Mouse (Mus musculus): Measurements from ENCODE around the gene Enc1. TPM values are rescaled to one million over a fixed set of nuclear protein-coding genes. Genes with fewer than 3 reads are reported as not detected.

Enc1 gene
- polyA plus RNA-seq, 1 experiment, result 8.5 TPM

DNA sequence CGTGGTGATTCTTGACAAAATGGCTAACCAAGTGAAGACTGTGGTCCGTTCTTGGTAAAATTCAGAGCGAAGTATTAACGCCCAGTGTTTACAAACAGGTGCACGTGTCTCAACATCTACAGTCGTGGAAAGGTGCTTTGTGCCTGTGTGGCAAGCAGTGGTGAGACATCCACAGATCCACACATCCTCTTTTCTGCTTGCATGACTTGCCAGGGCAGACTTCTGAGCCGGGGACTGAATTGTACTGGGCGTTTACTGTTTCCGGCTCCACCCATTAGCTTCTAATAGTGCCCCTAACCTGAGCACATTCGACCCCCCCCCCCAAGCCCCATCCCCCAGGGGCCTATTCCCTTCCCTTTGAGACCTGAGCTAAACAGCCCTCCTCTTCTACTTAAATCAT is 34.6 kb downstream of the Enc1 start:
- H3K27ac ChIP-seq (ENCODE audit: control insufficient read depth, insufficient read depth, low read depth, low read length), result no peak overlapping the region
- H3K36me3 ChIP-seq (ENCODE audit: control insufficient read depth, insufficient read depth, low read length), result no peaks in the 10 kb centered on the region
- H3K4me3 ChIP-seq (ENCODE audit: control insufficient read depth, low read depth, low read length), result no peak overlapping the region
- H3K4me1 ChIP-seq (ENCODE audit: control insufficient read depth, insufficient read depth, low read length), result no peaks in the 10 kb centered on the region
- H3K27me3 ChIP-seq (ENCODE audit: control insufficient read depth, insufficient read depth, low read length), result no peaks in the 10 kb centered on the region
- TF ChIP-seq CTCF (IDR thresholded peaks at IDR 0.05; ENCODE audit: control insufficient read depth, insufficient read depth, insufficient replicate concordance, low read depth, low read length) (no peak), POLR2A (IDR thresholded peaks at IDR 0.05; ENCODE audit: control insufficient read depth, low read depth, low read length) (no peak)

DNA sequence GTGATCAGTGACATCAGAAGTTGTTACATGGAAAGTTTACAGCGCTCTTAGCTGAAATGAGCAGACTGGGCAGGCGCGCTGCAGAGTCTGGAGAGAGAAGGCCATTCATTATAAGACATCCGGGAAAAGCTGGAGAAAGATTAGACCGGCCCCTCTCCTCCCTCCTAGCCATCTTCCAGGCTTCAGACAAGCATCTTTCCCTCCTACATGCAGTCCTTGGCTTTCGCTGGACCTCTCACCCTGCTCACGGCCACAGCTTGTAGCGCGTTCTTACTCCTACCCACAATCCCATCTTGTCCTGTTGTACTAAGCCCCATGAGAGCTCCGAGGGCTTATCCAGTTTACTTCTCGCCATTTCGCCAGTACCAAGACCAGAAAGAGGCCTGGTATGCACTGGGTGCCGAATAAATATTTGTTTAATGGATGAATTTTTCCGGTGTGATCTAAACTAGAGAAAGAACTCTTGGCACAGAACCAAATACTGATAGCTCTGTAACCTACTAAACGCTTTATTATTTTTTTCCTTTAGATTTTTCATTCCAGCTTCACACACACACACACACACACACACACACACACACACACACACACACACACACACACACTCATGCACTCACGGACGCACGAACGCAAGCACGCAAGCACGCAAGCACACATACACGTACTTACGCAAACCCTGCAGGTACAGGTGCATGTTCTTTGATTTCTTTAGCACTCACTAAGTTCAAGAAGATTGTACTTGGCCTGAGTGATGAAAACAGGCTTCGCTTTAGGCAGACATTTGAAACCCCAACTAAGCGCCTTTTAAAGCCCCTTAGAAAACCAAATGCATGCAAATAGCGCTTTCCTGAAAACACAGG is 41.4 kb downstream of the Enc1 start:
- no peaks in the 10 kb centered on the region; the same call in 1 of the 2 replicates for H3K4me1 ChIP-seq (ENCODE audit: control insufficient read depth, insufficient read depth, low read length)
- H3K4me3 ChIP-seq (ENCODE audit: control insufficient read depth, low read depth, low read length), result no peak overlapping the region
- no peaks in the 10 kb centered on the region for H3K36me3 ChIP-seq (ENCODE audit: control insufficient read depth, insufficient read depth, low read length)
- TF ChIP-seq POLR2A (IDR thresholded peaks at IDR 0.05; ENCODE audit: control insufficient read depth, low read depth, low read length), result no peak
- TF ChIP-seq CTCF (IDR thresholded peaks at IDR 0.05; ENCODE audit: control insufficient read depth, insufficient read depth, insufficient replicate concordance, low read depth, low read length), result no peak
- H3K27ac ChIP-seq (ENCODE audit: control insufficient read depth, insufficient read depth, low read depth, low read length), result no peak overlapping the region; the same call in 1 of the 2 replicates
- H3K27me3 ChIP-seq (ENCODE audit: control insufficient read depth, insufficient read depth, low read length), result no peaks in the 10 kb centered on the region

DNA sequence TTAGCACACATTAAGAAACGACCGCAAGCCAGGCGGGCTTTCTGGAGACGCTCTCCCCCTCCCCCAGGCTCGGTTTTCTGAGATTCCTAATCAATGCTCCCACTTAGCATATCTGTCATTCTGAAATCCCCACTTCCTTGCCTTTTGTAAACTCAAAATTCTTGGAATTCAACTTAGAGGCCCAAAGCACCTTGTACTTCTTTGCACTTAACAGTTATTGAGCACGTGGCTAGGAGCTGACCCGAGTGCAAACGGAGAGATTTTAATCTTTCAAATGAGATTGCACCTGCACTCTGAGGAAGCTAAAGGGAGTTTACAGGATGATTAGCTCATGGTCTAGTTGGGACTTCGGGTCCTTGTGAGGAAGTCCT is 42.0 kb downstream of the Enc1 start:
- Histone ChIP-seq H3K27ac (ENCODE audit: control insufficient read depth, insufficient read depth, low read depth, low read length) (no peak overlapping the region), H3K4me1 (ENCODE audit: control insufficient read depth, insufficient read depth, low read length) (no peaks in the 10 kb centered on the region; the same call in 1 of the 2 replicates), H3K4me3 (ENCODE audit: control insufficient read depth, low read depth, low read length) (no peak overlapping the region), H3K27me3 (ENCODE audit: control insufficient read depth, insufficient read depth, low read length) (no peaks in the 10 kb centered on the region), H3K36me3 (ENCODE audit: control insufficient read depth, insufficient read depth, low read length) (no peaks in the 10 kb centered on the region)
- TF ChIP-seq CTCF (IDR thresholded peaks at IDR 0.05; ENCODE audit: control insufficient read depth, insufficient read depth, insufficient replicate concordance, low read depth, low read length), result no peak
- TF ChIP-seq POLR2A (IDR thresholded peaks at IDR 0.05; ENCODE audit: control insufficient read depth, low read depth, low read length), result no peak

DNA sequence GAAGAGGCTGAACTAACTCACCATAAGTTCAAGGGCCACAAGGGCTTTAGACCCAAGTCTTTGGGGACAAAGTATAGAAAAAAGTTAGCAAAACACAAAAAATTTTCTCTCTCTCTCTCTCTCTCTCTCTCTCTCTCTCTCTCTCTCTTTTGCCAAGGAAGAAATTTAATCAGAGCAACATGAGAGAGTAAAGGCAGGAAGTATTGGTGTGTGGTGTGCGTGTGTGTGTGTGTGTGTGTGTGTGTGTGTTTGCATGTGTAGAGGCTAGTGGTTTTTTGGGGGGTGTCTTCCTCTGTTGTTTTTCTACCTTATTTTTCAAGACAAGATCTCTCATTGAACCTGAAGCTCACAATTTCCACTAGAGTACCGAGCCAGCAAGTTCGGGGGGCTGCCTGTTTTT is 46.1 kb downstream of the Enc1 start:
- H3K27ac ChIP-seq (ENCODE audit: control insufficient read depth, insufficient read depth, low read depth, low read length), result no peak overlapping the region
- peaks cover 2% of the 10 kb centered on the region for H3K4me1 ChIP-seq (ENCODE audit: control insufficient read depth, insufficient read depth, low read length)
- TF ChIP-seq CTCF (IDR thresholded peaks at IDR 0.05; ENCODE audit: control insufficient read depth, insufficient read depth, insufficient replicate concordance, low read depth, low read length) (no peak), POLR2A (IDR thresholded peaks at IDR 0.05; ENCODE audit: control insufficient read depth, low read depth, low read length) (no peak)
- no peak overlapping the region for H3K4me3 ChIP-seq (ENCODE audit: control insufficient read depth, low read depth, low read length)
- H3K36me3 ChIP-seq (ENCODE audit: control insufficient read depth, insufficient read depth, low read length), result no peaks in the 10 kb centered on the region
- H3K27me3 ChIP-seq (ENCODE audit: control insufficient read depth, insufficient read depth, low read length), result no peaks in the 10 kb centered on the region

GRCm38 (mm10) chr13:97290747-97291146 is 49.8 kb downstream of the Enc1 start:
- no peak overlapping the region for H3K27ac ChIP-seq (ENCODE audit: control insufficient read depth, insufficient read depth, low read depth, low read length)
- no peak for TF ChIP-seq CTCF (IDR thresholded peaks at IDR 0.05; ENCODE audit: control insufficient read depth, insufficient read depth, insufficient replicate concordance, low read depth, low read length)
- TF ChIP-seq POLR2A (IDR thresholded peaks at IDR 0.05; ENCODE audit: control insufficient read depth, low read depth, low read length), result no peak
- peaks cover 2% of the 10 kb centered on the region for H3K4me1 ChIP-seq (ENCODE audit: control insufficient read depth, insufficient read depth, low read length)
- no peaks in the 10 kb centered on the region for H3K27me3 ChIP-seq (ENCODE audit: control insufficient read depth, insufficient read depth, low read length)
- no peak overlapping the region for H3K4me3 ChIP-seq (ENCODE audit: control insufficient read depth, low read depth, low read length)
- no peaks in the 10 kb centered on the region for H3K36me3 ChIP-seq (ENCODE audit: control insufficient read depth, insufficient read depth, low read length)

DNA sequence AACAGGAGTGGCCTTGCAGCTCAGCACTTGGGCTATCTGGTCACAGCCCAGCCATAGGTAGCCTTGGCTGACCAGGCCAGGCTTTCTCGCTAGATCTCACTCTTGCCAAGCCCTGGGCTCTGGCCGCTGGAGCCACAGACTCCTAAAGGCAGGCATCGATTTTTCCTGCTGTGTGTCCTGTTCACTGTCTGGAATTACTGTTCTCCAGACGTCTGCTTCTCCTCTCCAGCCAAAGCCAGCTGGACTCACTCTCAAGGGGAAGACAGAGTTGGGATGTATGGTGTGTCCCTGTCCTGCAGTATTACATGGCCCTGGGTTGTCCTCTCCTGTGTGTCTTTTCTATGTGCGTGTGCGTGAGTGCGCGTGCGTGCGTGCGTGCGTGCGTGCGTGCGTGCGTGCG is 50.4 kb downstream of the Enc1 start:
- Histone ChIP-seq H3K36me3 (ENCODE audit: control insufficient read depth, insufficient read depth, low read length) (no peaks in the 10 kb centered on the region), H3K4me3 (ENCODE audit: control insufficient read depth, low read depth, low read length) (peak overlapping the region; percentile 48), H3K4me1 (ENCODE audit: control insufficient read depth, insufficient read depth, low read length) (peaks cover 2% of the 10 kb centered on the region), H3K27ac (ENCODE audit: control insufficient read depth, insufficient read depth, low read depth, low read length) (no peak overlapping the region), H3K27me3 (ENCODE audit: control insufficient read depth, insufficient read depth, low read length) (no peaks in the 10 kb centered on the region)
- TF ChIP-seq CTCF (IDR thresholded peaks at IDR 0.05; ENCODE audit: control insufficient read depth, insufficient read depth, insufficient replicate concordance, low read depth, low read length), result no peak
- no peak for TF ChIP-seq POLR2A (IDR thresholded peaks at IDR 0.05; ENCODE audit: control insufficient read depth, low read depth, low read length)

- Histone ChIP-seq H3K27ac (ENCODE audit: control insufficient read depth, insufficient read depth, low read depth, low read length) (no peak overlapping the region), H3K4me1 (ENCODE audit: control insufficient read depth, insufficient read depth, low read length) (peaks cover 2% of the 10 kb centered on the region), H3K36me3 (ENCODE audit: control insufficient read depth, insufficient read depth, low read length) (no peaks in the 10 kb centered on the region), H3K27me3 (ENCODE audit: control insufficient read depth, insufficient read depth, low read length) (no peaks in the 10 kb centered on the region), H3K4me3 (ENCODE audit: control insufficient read depth, low read depth, low read length) (no peak overlapping the region)
- TF ChIP-seq POLR2A (IDR thresholded peaks at IDR 0.05; ENCODE audit: control insufficient read depth, low read depth, low read length), result no peak
- no peak for TF ChIP-seq CTCF (IDR thresholded peaks at IDR 0.05; ENCODE audit: control insufficient read depth, insufficient read depth, insufficient replicate concordance, low read depth, low read length)
Measured at GRCm38 (mm10) chr13:97292026-97292425, 51.1 kb downstream of the Enc1 start.

All from testis, adult 2 months (tissue).